Mouse (Mus musculus): ENCODE data around the gene Gfer. TPM values are rescaled to one million over a fixed set of nuclear protein-coding genes. Genes with fewer than 3 reads are reported as not detected.
"Not testable (repeated sequence)": the region's sequence is repeated elsewhere in the genome, so short reads cannot be mapped to it uniquely, and the experiment has no call there.

The Gfer gene
- polyA plus RNA-seq, 1 experiment from 2014 or later: 48.5 TPM

DNA sequence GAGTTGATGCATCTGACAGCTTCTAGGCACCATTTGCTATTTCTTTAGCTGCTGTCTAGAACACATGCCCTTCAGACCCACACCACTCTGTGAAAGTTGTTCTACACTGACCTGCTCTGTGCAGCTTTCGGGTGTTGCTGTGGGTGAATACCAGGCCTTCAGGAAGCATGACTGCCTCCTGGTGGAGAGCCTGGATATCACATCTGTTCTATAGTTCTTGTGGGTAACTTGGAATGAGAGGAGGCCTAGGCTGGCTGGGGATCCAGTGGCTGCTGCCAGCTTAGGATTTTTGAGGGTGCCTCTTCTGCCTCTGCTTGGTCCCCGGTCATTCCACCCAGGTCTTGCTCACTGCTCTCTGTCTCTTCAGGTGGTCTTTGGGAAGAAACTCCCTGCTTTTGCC is 19.8 kb downstream of the Gfer start:
- Histone ChIP-seq H3K4me1 (ENCODE audit: control insufficient read depth, insufficient read depth, low read length) (peaks cover 15% of the 10 kb centered on the region), H3K9me3 (ENCODE audit: control insufficient read depth, low read length) (no peaks in the 10 kb centered on the region), H3K4me2 (ENCODE audit: low read depth, low read length) (no peak overlapping the region), H3K9ac (ENCODE audit: low read depth, low read length) (no peak overlapping the region), H3K36me3 (ENCODE audit: control insufficient read depth, insufficient read depth, low read length) (peaks cover 23% of the 10 kb centered on the region), H3K4me3 (ENCODE audit: low read length) (no peak overlapping the region), H3K27me3 (replicated peaks; ENCODE audit: control insufficient read depth, insufficient read depth, low read length) (no peaks in the 10 kb centered on the region), H3K27ac (ENCODE audit: low read length) (no peak overlapping the region)
- no peak for ATAC-seq
- WGBS: 63% methylated on average over 2 of the region's 2 CpGs

DNA sequence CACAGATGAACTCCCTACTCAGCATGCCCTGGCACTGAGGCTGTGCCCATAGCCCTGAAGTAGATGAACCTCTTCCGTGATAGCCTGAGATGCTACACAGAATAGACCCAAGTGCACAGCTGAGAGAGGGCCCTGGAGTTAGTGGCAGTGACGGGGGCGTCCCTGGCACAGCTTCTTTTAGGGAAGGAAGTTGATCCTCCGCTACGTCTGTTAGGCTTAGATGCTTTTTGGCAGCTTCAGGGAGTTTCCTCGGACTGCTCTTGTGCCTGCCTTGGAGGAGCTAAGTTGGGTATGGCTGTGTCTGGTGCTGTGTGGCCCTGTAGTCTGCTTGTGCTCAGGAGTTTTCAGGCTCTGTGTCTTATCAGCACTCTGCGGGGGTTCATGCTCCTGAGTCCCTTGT is 21.7 kb downstream of the Gfer start:
- Histone ChIP-seq H3K4me1 (ENCODE audit: control insufficient read depth, insufficient read depth, low read length) (peaks cover 23% of the 10 kb centered on the region), H3K9ac (ENCODE audit: low read depth, low read length) (no peak overlapping the region), H3K4me2 (ENCODE audit: low read depth, low read length) (no peak overlapping the region), H3K9me3 (ENCODE audit: control insufficient read depth, low read length) (no peaks in the 10 kb centered on the region), H3K27ac (ENCODE audit: low read length) (no peak overlapping the region), H3K27me3 (replicated peaks; ENCODE audit: control insufficient read depth, insufficient read depth, low read length) (no peaks in the 10 kb centered on the region), H3K36me3 (ENCODE audit: control insufficient read depth, insufficient read depth, low read length) (peaks cover 9% of the 10 kb centered on the region; the same call in 1 of the 2 replicates), H3K4me3 (ENCODE audit: low read length) (no peak overlapping the region)
- ATAC-seq: no peak
- WGBS: 83% methylated on average over 7 of the region's 7 CpGs

DNA sequence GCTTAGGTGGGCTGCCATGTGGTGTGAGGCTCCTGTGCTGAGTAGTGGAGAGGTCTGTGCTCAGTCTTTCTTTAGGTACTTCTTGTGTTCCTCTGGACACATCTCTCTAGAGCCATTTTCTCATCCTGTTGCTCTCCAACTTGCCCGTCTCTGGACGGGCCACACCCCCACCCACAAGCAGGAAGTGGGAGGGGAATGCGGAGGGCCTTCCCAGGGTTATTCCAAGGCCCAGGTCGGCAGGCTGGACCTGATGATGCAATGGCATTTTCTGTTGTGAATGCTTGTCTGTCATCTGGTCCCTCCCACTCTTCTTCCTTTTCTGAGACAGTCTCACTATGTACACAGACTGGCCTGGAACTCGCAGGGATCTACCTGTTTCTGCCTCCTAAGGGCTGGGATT is 23.8 kb downstream of the Gfer start:
- WGBS: 12% methylated on average over 5 of the region's 5 CpGs
- H3K4me3 ChIP-seq (ENCODE audit: low read length): no peak overlapping the region

DNA sequence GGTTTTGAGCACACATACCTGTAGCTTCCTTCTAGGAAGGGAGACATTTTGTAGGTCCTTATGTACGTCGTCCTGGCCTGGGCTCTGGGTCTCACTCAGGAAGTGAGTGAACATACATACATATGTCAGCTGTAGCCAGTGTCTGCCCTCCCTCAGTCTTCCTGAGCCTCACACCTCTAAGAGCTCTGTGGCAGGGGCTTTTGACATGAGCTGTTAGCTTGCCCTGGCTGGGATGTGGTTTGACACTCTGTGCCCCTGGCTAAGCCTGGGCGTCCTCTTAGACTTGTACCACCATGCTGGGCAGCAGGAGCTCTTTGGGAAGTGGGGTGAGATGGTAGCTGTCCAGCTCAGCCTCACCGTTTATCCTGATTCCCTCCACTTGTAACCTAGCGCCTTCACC is 24.6 kb downstream of the Gfer start:
- Histone ChIP-seq H3K27me3 (replicated peaks; ENCODE audit: control insufficient read depth, insufficient read depth, low read length) (no peaks in the 10 kb centered on the region), H3K4me1 (ENCODE audit: control insufficient read depth, insufficient read depth, low read length) (peaks cover 25% of the 10 kb centered on the region), H3K4me2 (ENCODE audit: low read depth, low read length) (peak overlapping the region; percentile 92), H3K9ac (ENCODE audit: low read depth, low read length) (peak overlapping the region; percentile 91), H3K4me3 (ENCODE audit: low read length) (peak overlapping the region; percentile 92; the same call in 1 of the 2 replicates), H3K36me3 (ENCODE audit: control insufficient read depth, insufficient read depth, low read length) (no peaks in the 10 kb centered on the region), H3K9me3 (ENCODE audit: control insufficient read depth, low read length) (no peaks in the 10 kb centered on the region), H3K27ac (ENCODE audit: low read length) (0 out of 2 replicates have a peak overlapping the region, but pooled peaks have one; percentile 27)
- WGBS: 63% methylated on average over 5 of the region's 5 CpGs
- no peak for ATAC-seq

More for the DNA sequence above, 23.8 kb downstream of the Gfer start:
- Histone ChIP-seq H3K9ac (ENCODE audit: low read depth, low read length) (0 out of 2 replicates have a peak overlapping the region, but pooled peaks have one; percentile 91), H3K27me3 (replicated peaks; ENCODE audit: control insufficient read depth, insufficient read depth, low read length) (no peaks in the 10 kb centered on the region), H3K36me3 (ENCODE audit: control insufficient read depth, insufficient read depth, low read length) (peaks cover 6% of the 10 kb centered on the region; the same call in 1 of the 2 replicates), H3K4me1 (ENCODE audit: control insufficient read depth, insufficient read depth, low read length) (peaks cover 25% of the 10 kb centered on the region), H3K4me2 (ENCODE audit: low read depth, low read length) (peak overlapping the region; percentile 92; the same call in 1 of the 2 replicates), H3K9me3 (ENCODE audit: control insufficient read depth, low read length) (no peaks in the 10 kb centered on the region), H3K27ac (ENCODE audit: low read length) (peak overlapping the region; percentile 6; the same call in 1 of the 2 replicates)
- ATAC-seq: peak; percentile 50

DNA sequence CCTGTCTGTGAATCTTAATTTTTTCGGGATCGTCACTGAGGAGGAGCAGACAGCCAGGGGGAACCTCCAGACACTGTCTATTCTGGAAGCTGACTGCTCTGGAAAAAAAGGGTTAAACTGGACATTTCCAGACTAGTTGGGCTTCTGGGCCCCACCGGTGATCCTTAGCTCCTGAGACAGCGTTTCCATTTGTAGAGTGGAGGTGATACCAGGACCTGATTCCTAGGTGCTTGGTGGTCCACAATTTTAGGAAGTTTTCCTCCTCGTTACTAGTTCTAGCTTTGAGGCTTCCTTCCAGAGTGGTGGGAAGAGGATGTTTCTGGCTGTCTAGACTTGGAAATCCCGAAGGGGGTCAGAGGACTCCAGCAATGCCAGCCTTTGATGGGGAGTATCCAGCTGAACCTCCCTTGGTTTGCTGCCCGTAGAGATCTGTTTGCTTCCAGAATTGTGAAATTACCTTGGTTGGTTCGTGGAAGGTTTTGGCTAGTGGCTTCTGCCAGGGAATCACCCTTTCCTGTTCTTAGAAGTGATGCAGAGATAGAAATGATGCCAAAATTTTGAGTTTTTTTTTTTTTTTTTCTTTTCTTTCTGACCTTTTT is 25.6 kb downstream of the Gfer start:
- peaks cover 25% of the 10 kb centered on the region for H3K4me1 ChIP-seq (ENCODE audit: control insufficient read depth, insufficient read depth, low read length)
- peak overlapping the region; percentile 91 for H3K9ac ChIP-seq (ENCODE audit: low read depth, low read length)
- H3K9me3 ChIP-seq (ENCODE audit: control insufficient read depth, low read length): no peaks in the 10 kb centered on the region
- no peak for ATAC-seq
- WGBS: 8% methylated on average over 8 of the region's 8 CpGs
- no peaks in the 10 kb centered on the region for H3K36me3 ChIP-seq (ENCODE audit: control insufficient read depth, insufficient read depth, low read length)
- peak overlapping the region; percentile 92 for H3K4me2 ChIP-seq (ENCODE audit: low read depth, low read length)
- no peaks in the 10 kb centered on the region for H3K27me3 ChIP-seq (replicated peaks; ENCODE audit: control insufficient read depth, insufficient read depth, low read length)
- H3K27ac ChIP-seq (ENCODE audit: low read length): peak overlapping the region; percentile 80
- peak overlapping the region; percentile 92 for H3K4me3 ChIP-seq (ENCODE audit: low read length)

DNA sequence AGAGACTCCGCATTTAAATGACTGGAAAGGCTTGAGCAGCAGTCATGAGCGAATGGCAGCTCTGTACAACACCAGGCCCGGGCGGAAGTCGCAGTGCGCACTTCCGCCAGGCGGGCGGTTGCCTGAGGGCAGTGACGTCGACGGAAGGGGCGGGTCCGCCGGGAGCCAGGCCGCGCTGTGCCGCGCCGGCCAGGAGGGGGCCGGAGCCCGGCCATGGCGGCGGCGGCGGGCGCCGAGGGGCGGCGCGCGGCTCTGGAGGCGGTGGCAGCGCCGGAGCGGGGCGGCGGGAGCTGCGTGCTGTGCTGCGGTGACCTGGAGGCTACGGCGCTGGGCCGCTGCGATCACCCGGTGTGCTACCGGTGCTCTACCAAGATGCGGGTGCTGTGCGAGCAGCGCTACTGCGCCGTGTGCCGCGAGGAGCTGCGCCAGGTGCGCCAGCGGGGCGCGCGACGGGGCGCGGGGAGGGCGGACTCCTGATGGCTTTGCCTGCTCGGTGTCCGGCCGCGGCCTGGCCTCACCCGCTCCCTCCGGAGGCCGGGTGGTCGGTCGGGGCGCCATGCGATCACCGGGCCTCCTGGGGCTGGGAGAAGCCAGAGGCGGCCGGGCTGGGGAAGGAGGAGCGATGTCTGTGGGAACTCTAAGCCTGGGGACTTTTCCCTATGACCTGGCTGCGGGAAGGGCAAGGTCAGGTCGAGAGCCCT is 26.3 kb downstream of the Gfer start, which contains the start of gene Zfp598:
Zfp598 (plus strand) TSS at position 143 of the 701 bp plus-strand sequence.
- Histone ChIP-seq H3K27ac (ENCODE audit: low read length) (peak within 1 kb of the TSS; percentile 80), H3K4me1 (ENCODE audit: control insufficient read depth, insufficient read depth, low read length) (peaks cover 25% of the 10 kb centered on the region), H3K4me3 (ENCODE audit: low read length) (peak within 1 kb of the TSS; percentile 92), H3K9me3 (ENCODE audit: control insufficient read depth, low read length) (no peaks in the 10 kb centered on the region), H3K36me3 (ENCODE audit: control insufficient read depth, insufficient read depth, low read length) (no peaks in the 10 kb centered on the region), H3K4me2 (ENCODE audit: low read depth, low read length) (peak within 1 kb of the TSS; percentile 92), H3K27me3 (replicated peaks; ENCODE audit: control insufficient read depth, insufficient read depth, low read length) (no peaks in the 10 kb centered on the region), H3K9ac (ENCODE audit: low read depth, low read length) (peak within 1 kb of the TSS; percentile 91)
- peak; percentile 97 for ATAC-seq
- under 1% methylated on average over 77 of the region's 80 CpGs for WGBS

DNA sequence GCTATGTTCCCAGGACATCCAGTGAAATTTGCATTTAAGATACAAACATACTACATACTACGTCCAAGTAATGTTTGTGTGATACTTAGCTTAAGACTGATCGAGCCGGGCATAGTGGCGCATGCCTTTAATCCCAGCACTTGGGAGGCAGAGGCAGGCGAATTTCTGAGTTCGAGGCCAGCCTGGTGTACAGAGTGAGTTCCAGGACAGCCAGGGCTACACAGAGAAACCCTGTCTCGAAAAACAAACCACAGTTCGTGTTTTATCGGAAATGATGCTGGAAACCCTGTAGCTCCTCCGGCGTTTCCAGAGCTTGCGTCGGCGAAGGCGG is 26.8 kb downstream of the Gfer start:
- H3K4me3 ChIP-seq (ENCODE audit: low read length): peak overlapping the region; percentile 92
- WGBS: 7% methylated on average over 15 of the region's 15 CpGs
- not testable (repeated sequence) for H3K9me3 ChIP-seq (ENCODE audit: control insufficient read depth, low read length); H3K27me3 ChIP-seq (replicated peaks; ENCODE audit: control insufficient read depth, insufficient read depth, low read length); H3K36me3 ChIP-seq (ENCODE audit: control insufficient read depth, insufficient read depth, low read length)
- H3K4me2 ChIP-seq (ENCODE audit: low read depth, low read length): peak overlapping the region; percentile 61
- H3K27ac ChIP-seq (ENCODE audit: low read length): peak overlapping the region; percentile 66
- peak overlapping the region; percentile 91 for H3K9ac ChIP-seq (ENCODE audit: low read depth, low read length)
- H3K4me1 ChIP-seq (ENCODE audit: control insufficient read depth, insufficient read depth, low read length): peaks cover 25% of the 10 kb centered on the region
- ATAC-seq: peak; percentile 5

DNA sequence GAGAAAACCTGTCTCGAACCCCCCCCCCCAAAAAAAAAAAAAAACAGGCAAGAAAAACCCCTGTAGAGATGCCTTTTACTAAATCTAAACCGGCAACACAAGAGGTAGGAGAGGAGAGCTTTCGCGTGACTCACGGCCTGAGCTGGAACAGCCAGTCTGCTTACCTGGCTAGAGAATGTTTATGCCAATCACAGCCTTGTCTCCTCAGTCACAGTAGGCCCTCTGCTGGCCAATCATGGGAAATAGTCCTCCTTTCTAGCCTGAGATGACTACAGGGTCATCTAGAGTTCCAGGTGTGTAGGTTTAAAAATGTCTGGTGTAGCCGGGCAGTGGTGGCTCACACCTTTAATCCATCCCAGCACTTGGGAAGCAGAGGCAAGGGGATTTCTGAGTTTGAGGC is 28.5 kb downstream of the Gfer start:
- H3K27ac ChIP-seq (ENCODE audit: low read length): no peak overlapping the region
- peak; percentile 17; the same call in 1 of the 2 replicates for ATAC-seq
- H3K4me2 ChIP-seq (ENCODE audit: low read depth, low read length): no peak overlapping the region
- H3K4me3 ChIP-seq (ENCODE audit: low read length): no peak overlapping the region
- H3K36me3 ChIP-seq (ENCODE audit: control insufficient read depth, insufficient read depth, low read length): no peaks in the 10 kb centered on the region
- H3K4me1 ChIP-seq (ENCODE audit: control insufficient read depth, insufficient read depth, low read length): peaks cover 22% of the 10 kb centered on the region
- H3K27me3 ChIP-seq (replicated peaks; ENCODE audit: control insufficient read depth, insufficient read depth, low read length): no peaks in the 10 kb centered on the region; the same call in 1 of the 2 replicates
- H3K9ac ChIP-seq (ENCODE audit: low read depth, low read length): no peak overlapping the region
- H3K9me3 ChIP-seq (ENCODE audit: control insufficient read depth, low read length): no peaks in the 10 kb centered on the region
- WGBS: 23% methylated on average over 6 of the region's 6 CpGs

DNA sequence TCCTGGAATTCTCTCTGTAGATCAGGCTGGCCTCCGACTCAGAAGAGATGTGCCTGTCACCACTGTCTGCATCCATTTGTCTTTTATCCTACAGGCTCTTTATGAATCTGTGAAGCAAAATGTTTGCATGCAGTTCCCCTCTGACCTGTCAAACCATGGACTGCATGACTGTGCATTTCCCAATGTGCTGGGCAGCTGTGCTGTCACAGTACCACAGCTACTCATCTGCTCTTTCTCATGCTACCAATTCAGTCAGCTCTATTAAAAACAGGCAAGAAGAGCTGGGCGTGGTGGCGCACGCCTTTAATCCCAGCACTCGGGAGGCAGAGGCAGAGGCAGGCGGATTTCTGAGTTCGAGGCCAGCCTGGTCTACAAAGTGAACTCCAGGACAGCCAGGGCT is 28.9 kb downstream of the Gfer start:
- not testable (repeated sequence) for H3K9ac ChIP-seq (ENCODE audit: low read depth, low read length); H3K36me3 ChIP-seq (ENCODE audit: control insufficient read depth, insufficient read depth, low read length); ATAC-seq; H3K4me3 ChIP-seq (ENCODE audit: low read length); H3K9me3 ChIP-seq (ENCODE audit: control insufficient read depth, low read length); H3K27ac ChIP-seq (ENCODE audit: low read length); H3K27me3 ChIP-seq (replicated peaks; ENCODE audit: control insufficient read depth, insufficient read depth, low read length); H3K4me2 ChIP-seq (ENCODE audit: low read depth, low read length)
- H3K4me1 ChIP-seq (ENCODE audit: control insufficient read depth, insufficient read depth, low read length): peaks cover 18% of the 10 kb centered on the region
- 68% methylated on average over 7 of the region's 7 CpGs for WGBS
